ENCODE assay signal across 8 mouse cellular contexts in genomic region chr13:90152536-90153273, GRCm38 (mm10).
DNase-seq lines count a peak whose midpoint lies in the region; ATAC-seq lines count a peak whose summit lies in the region.

No protein-coding gene starts in this region.

- H3K4me1 ChIP-seq in forebrain, embryonic 15.5 days, result peaks cover 7% of the 10 kb centered on the region
- H3K4me1 ChIP-seq in midbrain, embryonic 12.5 days, result peaks cover 6% of the 10 kb centered on the region

- H3K27ac ChIP-seq in forebrain, embryonic 15.5 days (replicated peaks), result peak overlapping the region; percentile 69
- 0 out of 2 replicates have a peak overlapping the region, but pooled peaks have one; percentile 58 for H3K27ac ChIP-seq in midbrain, embryonic 12.5 days (replicated peaks)

- no peaks in the 10 kb centered on the region for H3K36me3 ChIP-seq in forebrain, embryonic 15.5 days
- no peaks in the 10 kb centered on the region for H3K36me3 ChIP-seq in midbrain, embryonic 12.5 days

- no peak overlapping the region for H3K9ac ChIP-seq in forebrain, embryonic 15.5 days (replicated peaks)
- H3K9ac ChIP-seq in midbrain, embryonic 12.5 days (replicated peaks), result no peak overlapping the region

- no peaks in the 10 kb centered on the region for H3K27me3 ChIP-seq in forebrain, embryonic 15.5 days
- no peaks in the 10 kb centered on the region for H3K27me3 ChIP-seq in midbrain, embryonic 12.5 days

- peak; percentile 33 to 47 for DNase-seq in kidney, postnatal 4 days
- DNase-seq in kidney, postnatal 25 days, result no peak
- DNase-seq in embryo, embryonic 10.5 days (ENCODE audit: low spot score), result peak; percentile 58
- DNase-seq in adrenal gland, postnatal 36 days, result no peak
- no peak for DNase-seq in adrenal gland, adult 18-20 months (ENCODE audit: low spot score in 2 of 2)
- DNase-seq in spleen, adult 12 weeks (ENCODE audit: low spot score), result no peak

- no peak overlapping the region for H3K4me2 ChIP-seq in forebrain, embryonic 15.5 days (replicated peaks)
- 0 out of 2 replicates have a peak overlapping the region, but pooled peaks have one; percentile 1 for H3K4me2 ChIP-seq in midbrain, embryonic 12.5 days (replicated peaks)

- ATAC-seq in forebrain, embryonic 15.5 days (replicated peaks), result peak; percentile 97
- peak; percentile 92 for ATAC-seq in midbrain, embryonic 12.5 days (ENCODE audit: low FRiP score, low read depth)

- H3K4me3 ChIP-seq in forebrain, embryonic 15.5 days, result no peak overlapping the region
- no peak overlapping the region for H3K4me3 ChIP-seq in midbrain, embryonic 12.5 days

- H3K9me3 ChIP-seq in forebrain, embryonic 15.5 days, result no peaks in the 10 kb centered on the region
- H3K9me3 ChIP-seq in midbrain, embryonic 12.5 days, result no peaks in the 10 kb centered on the region

- 20% methylated on average over 7 of the region's 7 CpGs for WGBS in forebrain, embryonic 15.5 days
- 39% methylated on average over 7 of the region's 7 CpGs for WGBS in midbrain, embryonic 12.5 days

Comparison
In these comparisons a context has a peak if more than half of its experiments do, and no peak if none do; other contexts are left out.
1. DNase-seq: peak in kidney, postnatal 4 days (2 of 2) and embryo, embryonic 10.5 days (single experiment); none in kidney, postnatal 25 days (0 of 2), adrenal gland, postnatal 36 days (0 of 2), adrenal gland, adult 18-20 months (0 of 2) and spleen, adult 12 weeks (single experiment).